Comparison of ENCODE assay signal across 8 mouse cellular contexts in genomic region chr11:30289470-30290431, GRCm38 (mm10). TPM values are rescaled to one million over a fixed set of nuclear protein-coding genes. Genes with fewer than 3 reads are reported as not detected.
DNase-seq lines count a peak whose midpoint lies in the region; ATAC-seq and TF ChIP-seq lines count a peak whose summit lies in the region.
"Had no signal": no experiment of that assay in that cellular context is flagged by ENCODE, and none has a peak within 500 bp of the region (broad histone marks: within the 10 kb centered on the region; RNA-seq: fewer than 3 reads in every experiment).

No protein-coding gene starts in this region.

- no peaks in the 10 kb centered on the region for H3K27me3 ChIP-seq in heart, adult 2 months (ENCODE audit: control insufficient read depth, insufficient read depth, low read length)
- no peaks in the 10 kb centered on the region for H3K27me3 ChIP-seq in lung, postnatal 0 days (replicated peaks; ENCODE audit: insufficient read depth, low read length)
- H3K27me3 ChIP-seq in neural tube, embryonic 15.5 days (replicated peaks), result no peaks in the 10 kb centered on the region

- peaks cover 38% of the 10 kb centered on the region for H3K36me3 ChIP-seq in heart, adult 2 months (ENCODE audit: control insufficient read depth, insufficient read depth, low read length)
- no peaks in the 10 kb centered on the region for H3K36me3 ChIP-seq in lung, postnatal 0 days (ENCODE audit: insufficient read depth, low read length)
- no peaks in the 10 kb centered on the region for H3K36me3 ChIP-seq in neural tube, embryonic 15.5 days

- H3K4me3 ChIP-seq in heart, adult 2 months, result peak overlapping the region; percentile 25; the same call in 1 of the 2 replicates
- H3K4me3 ChIP-seq in lung, postnatal 0 days (ENCODE audit: low read depth, low read length), result no peak overlapping the region
- H3K4me3 ChIP-seq in neural tube, embryonic 15.5 days (replicated peaks), result no peak overlapping the region

- TF ChIP-seq POLR2A in heart, adult 2 months (IDR thresholded peaks at IDR 0.05; ENCODE audit: insufficient read depth, low read depth, low read length), result peak; percentile 54; the same call in 1 of the 2 replicates

- H3K9ac ChIP-seq in heart, adult 2 months (ENCODE audit: low read depth, low read length), result peak overlapping the region; percentile 5
- no peak overlapping the region for H3K9ac ChIP-seq in lung, postnatal 0 days (replicated peaks; ENCODE audit: low read depth)
- no peak overlapping the region for H3K9ac ChIP-seq in neural tube, embryonic 15.5 days (replicated peaks)

- ATAC-seq in lung, postnatal 0 days, result peak; percentile 34
- ATAC-seq in neural tube, embryonic 15.5 days (ENCODE audit: low FRiP score), result no peak
- ATAC-seq: forebrain, embryonic 14.5 days had no signal

- 20% methylated on average over 7 of the region's 7 CpGs for WGBS in heart, adult 2 months
- WGBS in lung, postnatal 0 days, result 30% methylated on average over 7 of the region's 7 CpGs
- 70% methylated on average over 7 of the region's 7 CpGs for WGBS in neural tube, embryonic 15.5 days

- peak; percentile 18 for DNase-seq in kidney, adult 18-20 months
- DNase-seq in kidney, adult 8-10 months, result no peak
- peak; percentile 27 for DNase-seq in R1 (ENCODE audit: low read depth, low spot score)
- DNase-seq in heart, adult 2 months, result peak; percentile 60 to 61
- peak; percentile 74 for DNase-seq in lung, postnatal 0 days (ENCODE audit: low spot score)
- DNase-seq in retina, postnatal 1 day, result no peak

- H3K79me2 ChIP-seq in heart, adult 2 months (replicated peaks; ENCODE audit: control insufficient read depth, insufficient read depth, low read length), result no peaks in the 10 kb centered on the region

- intact Hi-C loops in heart, adult 2 months (cut with DNase I), result loop anchor here (1.0 to 5.0 kb wide), 2 partner anchors 21 to 38 kb away; partner anchors contain the start of gene Sptbn1

- H3K4me2 ChIP-seq in lung, postnatal 0 days (replicated peaks; ENCODE audit: low read depth, low read length), result peak overlapping the region; percentile 2; the same call in 1 of the 2 replicates
- H3K4me2 ChIP-seq in neural tube, embryonic 15.5 days, result no peak overlapping the region

- H3K4me1 ChIP-seq in heart, adult 2 months (ENCODE audit: control insufficient read depth, insufficient read depth, low read length), result peaks cover 28% of the 10 kb centered on the region
- H3K4me1 ChIP-seq in lung, postnatal 0 days (ENCODE audit: insufficient read depth, low read depth, low read length), result peaks cover 35% of the 10 kb centered on the region; the same call in 1 of the 2 replicates
- no peaks in the 10 kb centered on the region for H3K4me1 ChIP-seq in neural tube, embryonic 15.5 days

- H3K27ac ChIP-seq in heart, adult 2 months, result peak overlapping the region; percentile 82
- peak overlapping the region; percentile 88 for H3K27ac ChIP-seq in lung, postnatal 0 days (ENCODE audit: low read length)
- H3K27ac ChIP-seq in neural tube, embryonic 15.5 days (replicated peaks), result no peak overlapping the region

- H3K9me3 ChIP-seq in lung, postnatal 0 days (ENCODE audit: low read length), result no peaks in the 10 kb centered on the region
- no peaks in the 10 kb centered on the region for H3K9me3 ChIP-seq in neural tube, embryonic 15.5 days (replicated peaks)

- TF ChIP-seq EP300 in heart, adult 2 months (IDR thresholded peaks at IDR 0.05; ENCODE audit: insufficient read depth, low read depth, low read length), result no peak
- TF ChIP-seq EP300 in lung, postnatal 0 days (IDR thresholded peaks at IDR 0.05), result no peak

- TF ChIP-seq CTCF in heart, adult 2 months (IDR thresholded peaks at IDR 0.05), result no peak
- TF ChIP-seq CTCF in lung, postnatal 0 days (IDR thresholded peaks at IDR 0.05), result no peak

RNA-seq across cellular contexts. Expression of gene Sptbn1, which starts 21.8 kb away (rescaled TPM):
- total RNA-seq in heart, adult 2 months (2021), result 100 to 1,000 TPM; 509 to 570 TPM
- 169 and 246 TPM in 2 replicates for polyA plus RNA-seq in heart, adult 2 months (2012; rRNA removed)
- 220 and 256 TPM in 2 replicates for polyA plus RNA-seq in lung, postnatal 0 days (2015; fragmentation: Nextera tagmentation; extraction: Ambion mirVana)
- 180 and 181 TPM in 2 replicates for polyA plus RNA-seq in neural tube, embryonic 15.5 days (2015; fragmentation: Nextera tagmentation; extraction: Ambion mirVana)

Comparison
In these comparisons a context has a peak if more than half of its experiments do, and no peak if none do; other contexts are left out.
1. DNase-seq: peak in kidney, adult 18-20 months (single experiment), R1 (single experiment), heart, adult 2 months (2 of 2) and lung, postnatal 0 days (single experiment); none in kidney, adult 8-10 months (0 of 2) and retina, postnatal 1 day (single experiment).